Mouse (Mus musculus): ENCODE data around the gene Ak9. TPM values are rescaled to one million over a fixed set of nuclear protein-coding genes. Genes with fewer than 3 reads are reported as not detected.

The Ak9 gene
- total and polyA plus RNA-seq, 3 experiments = 0.21 TPM; not detected in 2

DNA sequence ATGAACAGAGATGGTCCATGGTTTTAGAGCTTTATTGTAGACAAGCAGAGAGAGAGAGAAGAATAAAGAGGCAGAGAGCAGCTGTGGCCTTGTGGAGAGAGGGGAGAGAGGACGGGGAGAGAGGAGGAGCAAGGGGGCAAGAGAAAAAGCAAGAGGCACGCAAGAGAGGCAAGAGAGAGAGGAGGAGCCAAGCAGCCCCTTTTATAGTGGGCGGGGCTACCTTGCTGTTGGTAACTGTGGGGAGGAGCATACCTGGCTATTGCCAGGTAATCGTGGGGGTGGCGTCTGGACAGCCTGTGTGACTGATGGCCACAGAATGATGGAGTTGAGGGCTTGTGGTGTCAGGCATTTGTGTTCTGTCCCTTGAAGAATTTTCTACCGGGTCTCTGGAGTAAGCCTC, 122.6 kb downstream of the Ak9 start:
- TF ChIP-seq SIN3A (IDR thresholded peaks at IDR 0.05; ENCODE audit: low read length) = no peak
- no peak for TF ChIP-seq EP300 (IDR thresholded peaks at IDR 0.05; ENCODE audit: low read depth in 1 of 2, low read length in 2 of 2)
- no peak for TF ChIP-seq HCFC1 (IDR thresholded peaks at IDR 0.05; ENCODE audit: low read depth, low read length)
- TF ChIP-seq UBTF (IDR thresholded peaks at IDR 0.05; ENCODE audit: borderline replicate concordance, insufficient read depth, low read depth, low read length) = no peak
- no peak for TF ChIP-seq POLR2AphosphoS2 (IDR thresholded peaks at IDR 0.05; ENCODE audit: low read length)
- TF ChIP-seq USF2 (IDR thresholded peaks at IDR 0.05; ENCODE audit: borderline replicate concordance in 1 of 2, insufficient read depth in 1 of 2, low read depth in 1 of 2, low read length in 2 of 2) = no peak
- no peak for TF ChIP-seq ELF1 (IDR thresholded peaks at IDR 0.05; ENCODE audit: low read depth, low read length)
- TF ChIP-seq KAT2A (conservative IDR thresholded peaks at IDR 0.05; ENCODE audit: low read depth, low read length) = no peak
- TF ChIP-seq MAX (IDR thresholded peaks at IDR 0.05; ENCODE audit: low read length) = no peak
- TF ChIP-seq MAZ (IDR thresholded peaks at IDR 0.05; ENCODE audit: low read depth, low read length) = no peak
- TF ChIP-seq TCF12 (IDR thresholded peaks at IDR 0.05; ENCODE audit: low read depth, low read length) = no peak
- no peak for TF ChIP-seq TAL1 (IDR thresholded peaks at IDR 0.05; ENCODE audit: low read length)
- no peak for TF ChIP-seq GABPA (IDR thresholded peaks at IDR 0.05; ENCODE audit: low read depth, low read length)
- TF ChIP-seq RAD21 (IDR thresholded peaks at IDR 0.05; ENCODE audit: low read depth, low read length) = no peak
- TF ChIP-seq MEF2A (IDR thresholded peaks at IDR 0.05; ENCODE audit: extremely low read depth, insufficient replicate concordance, low read depth, low read length, poor library complexity, severe bottlenecking) = no peak
- no peak for TF ChIP-seq E2F4 (IDR thresholded peaks at IDR 0.05; ENCODE audit: borderline replicate concordance, low read depth, low read length)
- TF ChIP-seq JUND (IDR thresholded peaks at IDR 0.05; ENCODE audit: low read depth, low read length) = no peak
- TF ChIP-seq MYB (IDR thresholded peaks at IDR 0.05; ENCODE audit: low read depth, low read length) = no peak
- Histone ChIP-seq H3K27ac (ENCODE audit: control insufficient read depth, low read depth, low read length) (no peak overlapping the region), H3K79me2 (ENCODE audit: control insufficient read depth, insufficient read depth, low read length, poor library complexity) (no peaks in the 10 kb centered on the region), H3K36me3 (ENCODE audit: control insufficient read depth in 1 of 2, insufficient read depth in 2 of 2, low read length in 2 of 2) (no peaks in the 10 kb centered on the region), H3K9ac (ENCODE audit: control insufficient read depth, low read depth, low read length, poor library complexity, severe bottlenecking) (no peak overlapping the region), H3K27me3 (ENCODE audit: control insufficient read depth in 1 of 2, insufficient read depth in 2 of 2, low read length in 2 of 2) (peaks cover 3 to 13% of the 10 kb centered on the region in 2 experiments), H3K9me3 (replicated peaks; ENCODE audit: insufficient read depth, low read length) (no peaks in the 10 kb centered on the region), H3K4me3 (ENCODE audit: control insufficient read depth in 1 of 2, insufficient read depth in 1 of 2, low read depth in 2 of 2, low read length in 2 of 2) (no peak overlapping the region), H3K4me1 (ENCODE audit: control insufficient read depth in 1 of 2, insufficient read depth in 2 of 2, low read length in 2 of 2) (no peaks in the 10 kb centered on the region)
- DNase-seq (ENCODE audit: low read depth, low spot score) = no peak

DNA sequence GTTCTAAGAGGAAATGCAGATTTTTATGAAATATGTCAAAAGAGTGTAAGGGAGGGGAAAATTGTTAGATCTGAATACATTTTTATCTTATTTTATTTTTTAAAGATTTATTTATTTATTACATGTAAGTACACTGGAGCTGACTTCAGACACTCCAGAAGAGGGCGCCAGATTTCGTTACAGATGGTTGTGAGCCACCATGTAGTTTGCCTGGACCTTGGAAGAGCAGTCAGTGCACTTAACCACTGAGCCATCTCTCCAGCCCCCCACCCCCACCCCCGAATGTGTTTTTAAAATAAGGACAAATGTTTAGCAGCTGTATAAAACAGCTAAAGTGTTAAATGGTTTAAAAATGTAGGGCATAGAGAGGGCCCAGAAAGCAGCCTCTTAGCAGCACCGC, 130.8 kb downstream of the Ak9 start:
- DNase-seq (ENCODE audit: low read depth, low spot score) = peak; percentile 37
- Histone ChIP-seq H3K79me2 (ENCODE audit: control insufficient read depth, insufficient read depth, low read length, poor library complexity) (no peaks in the 10 kb centered on the region), H3K27me3 (ENCODE audit: control insufficient read depth in 1 of 2, insufficient read depth in 2 of 2, low read length in 2 of 2) (peaks cover 0 to 10% of the 10 kb centered on the region in 2 experiments; a peak in 3 of 4 replicates), H3K27ac (ENCODE audit: control insufficient read depth, low read depth, low read length) (no peak overlapping the region), H3K4me3 (ENCODE audit: control insufficient read depth in 1 of 2, insufficient read depth in 1 of 2, low read depth in 2 of 2, low read length in 2 of 2) (no peak overlapping the region), H3K4me1 (ENCODE audit: control insufficient read depth in 1 of 2, insufficient read depth in 2 of 2, low read length in 2 of 2) (no peaks in the 10 kb centered on the region), H3K9ac (ENCODE audit: control insufficient read depth, low read depth, low read length, poor library complexity, severe bottlenecking) (no peak overlapping the region), H3K36me3 (ENCODE audit: control insufficient read depth in 1 of 2, insufficient read depth in 2 of 2, low read length in 2 of 2) (no peaks in the 10 kb centered on the region), H3K9me3 (replicated peaks; ENCODE audit: insufficient read depth, low read length) (no peaks in the 10 kb centered on the region)
- TF ChIP-seq TBP (IDR thresholded peaks at IDR 0.05; ENCODE audit: low read depth, low read length) (no peak), ZKSCAN1 (IDR thresholded peaks at IDR 0.05; ENCODE audit: low read depth, low read length) (no peak), E2F4 (IDR thresholded peaks at IDR 0.05; ENCODE audit: borderline replicate concordance, low read depth, low read length) (no peak), ZNF384 (IDR thresholded peaks at IDR 0.05; ENCODE audit: low read depth, low read length) (no peak), CHD2 (IDR thresholded peaks at IDR 0.05; ENCODE audit: low read length) (no peak), NRF1 (IDR thresholded peaks at IDR 0.05; ENCODE audit: insufficient read depth, low read depth, low read length, poor library complexity, severe bottlenecking) (no peak), POLR2AphosphoS5 (IDR thresholded peaks at IDR 0.05; ENCODE audit: borderline replicate concordance, low read depth, low read length) (no peak), MAX (IDR thresholded peaks at IDR 0.05; ENCODE audit: low read length) (no peak), CHD1 (IDR thresholded peaks at IDR 0.05; ENCODE audit: low read depth, low read length) (no peak), UBTF (IDR thresholded peaks at IDR 0.05; ENCODE audit: borderline replicate concordance, insufficient read depth, low read depth, low read length) (no peak), SMC3 (IDR thresholded peaks at IDR 0.05; ENCODE audit: low read depth, low read length) (peak; percentile 77), JUND (IDR thresholded peaks at IDR 0.05; ENCODE audit: low read depth, low read length) (no peak), RAD21 (IDR thresholded peaks at IDR 0.05; ENCODE audit: low read depth, low read length) (peak; percentile 61), TCF12 (IDR thresholded peaks at IDR 0.05; ENCODE audit: low read depth, low read length) (no peak), MAFK (IDR thresholded peaks at IDR 0.05; ENCODE audit: borderline replicate concordance, low read depth, low read length) (no peak), ZMIZ1 (IDR thresholded peaks at IDR 0.05; ENCODE audit: low read depth, low read length) (no peak), MXI1 (IDR thresholded peaks at IDR 0.05; ENCODE audit: low read depth, low read length) (no peak), BHLHE40 (IDR thresholded peaks at IDR 0.05; ENCODE audit: borderline replicate concordance, low read depth, low read length) (no peak), EP300 (IDR thresholded peaks at IDR 0.05; ENCODE audit: low read depth in 1 of 2, low read length in 2 of 2) (no peak), GABPA (IDR thresholded peaks at IDR 0.05; ENCODE audit: low read depth, low read length) (no peak), MYB (IDR thresholded peaks at IDR 0.05; ENCODE audit: low read depth, low read length) (no peak), SIN3A (IDR thresholded peaks at IDR 0.05; ENCODE audit: low read length) (no peak)

All from MEL (cell line).